Mouse (Mus musculus): ENCODE data around the gene Clint1. TPM values are rescaled to one million over a fixed set of nuclear protein-coding genes. Genes with fewer than 3 reads are reported as not detected.
A peak's percentile ranks its signal among the peaks of the same experiment; 100 is the strongest.

Gene Clint1
- polyA plus RNA-seq, 1 experiment = 2.0 TPM

DNA sequence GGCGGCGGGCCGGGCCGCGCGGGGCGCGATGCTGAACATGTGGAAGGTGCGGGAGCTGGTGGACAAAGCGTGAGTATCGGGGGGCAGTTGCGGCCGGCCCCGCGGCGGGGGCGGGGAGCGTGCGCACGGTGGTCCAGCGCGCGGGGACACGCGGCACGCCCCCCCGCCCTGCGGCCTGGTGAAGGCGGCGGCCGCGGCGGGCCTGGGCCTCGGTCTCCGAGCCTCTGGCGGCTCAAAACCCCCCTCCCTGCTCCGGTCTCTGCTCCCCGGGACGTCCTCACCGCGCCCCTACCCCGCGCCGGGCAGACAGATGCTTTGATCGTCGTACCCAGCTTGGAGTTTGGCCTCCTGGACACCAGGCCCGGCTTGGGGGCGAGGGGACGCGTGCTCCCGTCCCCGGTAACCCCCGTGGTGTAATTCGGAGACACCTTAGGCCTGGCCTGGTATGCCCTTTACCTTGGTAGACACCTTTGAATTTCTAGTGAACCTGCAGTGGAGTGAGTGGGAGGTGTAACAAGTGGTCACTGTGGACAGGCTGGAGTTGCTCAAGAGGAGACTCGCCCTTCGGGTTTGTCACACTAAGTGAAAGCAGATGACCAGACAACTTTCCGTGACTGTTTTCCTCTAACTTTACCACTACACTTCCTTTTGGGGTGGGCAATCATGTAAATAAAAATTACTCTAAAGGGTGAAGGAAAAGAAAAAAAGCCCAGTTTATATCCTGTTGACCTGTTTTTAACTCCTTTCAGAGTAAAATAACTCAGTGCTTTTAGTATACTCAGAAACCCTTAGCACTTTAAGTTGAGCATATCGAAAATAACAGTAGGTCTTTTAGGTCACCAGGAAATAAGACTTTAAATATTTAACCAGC is 508 bp downstream of the Clint1 start:
- peaks cover 41% of the 10 kb centered on the region for H3K36me3 ChIP-seq (ENCODE audit: control insufficient read depth)
- H3K4me3 ChIP-seq (replicated peaks) = peak overlapping the region; percentile 73
- TF ChIP-seq TAL1 (IDR thresholded peaks at IDR 0.05; ENCODE audit: low read length) (no peak), GATA1 (IDR thresholded peaks at IDR 0.05; ENCODE audit: low read length) (no peak)
- peaks cover 65% of the 10 kb centered on the region for H3K4me1 ChIP-seq (ENCODE audit: control insufficient read depth)
- no peaks in the 10 kb centered on the region for H3K27me3 ChIP-seq (ENCODE audit: control insufficient read depth)
- H3K9me3 ChIP-seq (ENCODE audit: control insufficient read depth, low read length) = no peaks in the 10 kb centered on the region

DNA sequence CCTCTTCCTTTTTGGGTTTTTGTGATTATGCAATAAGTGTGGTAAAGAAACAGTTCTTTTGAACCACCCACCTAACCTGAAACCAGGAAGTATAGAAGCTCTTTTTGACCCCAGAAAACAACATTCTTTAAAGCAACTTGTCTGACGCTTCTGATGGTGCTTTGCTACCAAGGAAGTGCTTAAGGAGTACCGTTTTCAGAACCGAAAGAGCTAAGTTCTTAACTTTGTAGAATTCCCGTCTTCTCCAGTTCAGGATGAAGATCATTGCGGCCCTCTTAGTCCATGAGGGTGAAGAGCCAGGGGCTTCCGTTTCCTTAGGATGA is 1.1 kb downstream of the Clint1 start:
- no peaks in the 10 kb centered on the region for H3K9me3 ChIP-seq (ENCODE audit: control insufficient read depth, low read length)
- TF ChIP-seq TAL1 (IDR thresholded peaks at IDR 0.05; ENCODE audit: low read length) (no peak), GATA1 (IDR thresholded peaks at IDR 0.05; ENCODE audit: low read length) (no peak)
- H3K4me1 ChIP-seq (ENCODE audit: control insufficient read depth) = peaks cover 68% of the 10 kb centered on the region
- H3K27me3 ChIP-seq (ENCODE audit: control insufficient read depth) = no peaks in the 10 kb centered on the region
- peaks cover 47% of the 10 kb centered on the region for H3K36me3 ChIP-seq (ENCODE audit: control insufficient read depth)
- peak overlapping the region; percentile 73 for H3K4me3 ChIP-seq (replicated peaks)

DNA sequence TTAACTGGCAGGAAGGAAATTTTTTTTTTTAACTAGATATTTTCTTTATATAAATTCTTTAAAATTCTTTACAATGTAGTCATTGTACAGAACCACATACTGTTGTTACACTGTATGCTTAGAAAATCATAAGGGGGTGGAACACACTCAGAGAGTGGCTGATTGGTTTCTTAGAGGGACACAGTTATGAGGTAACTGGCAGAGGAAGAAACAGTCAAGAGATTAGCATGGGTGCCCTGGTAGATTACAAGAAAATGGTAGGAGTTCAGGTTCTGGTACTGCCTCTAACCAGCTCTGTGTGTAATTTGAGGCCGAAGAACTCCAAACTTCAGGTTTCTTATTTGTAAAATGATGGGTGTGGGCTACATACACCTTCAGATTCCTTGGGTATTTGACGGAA is 2.1 kb downstream of the Clint1 start:
- Histone ChIP-seq H3K4me3 (replicated peaks) (peak overlapping the region; percentile 73), H3K9me3 (ENCODE audit: control insufficient read depth, low read length) (no peaks in the 10 kb centered on the region), H3K27me3 (ENCODE audit: control insufficient read depth) (no peaks in the 10 kb centered on the region), H3K4me1 (ENCODE audit: control insufficient read depth) (peaks cover 78% of the 10 kb centered on the region), H3K36me3 (ENCODE audit: control insufficient read depth) (peaks cover 56% of the 10 kb centered on the region)
- TF ChIP-seq GATA1 (IDR thresholded peaks at IDR 0.05; ENCODE audit: low read length) = no peak
- no peak for TF ChIP-seq TAL1 (IDR thresholded peaks at IDR 0.05; ENCODE audit: low read length)

DNA sequence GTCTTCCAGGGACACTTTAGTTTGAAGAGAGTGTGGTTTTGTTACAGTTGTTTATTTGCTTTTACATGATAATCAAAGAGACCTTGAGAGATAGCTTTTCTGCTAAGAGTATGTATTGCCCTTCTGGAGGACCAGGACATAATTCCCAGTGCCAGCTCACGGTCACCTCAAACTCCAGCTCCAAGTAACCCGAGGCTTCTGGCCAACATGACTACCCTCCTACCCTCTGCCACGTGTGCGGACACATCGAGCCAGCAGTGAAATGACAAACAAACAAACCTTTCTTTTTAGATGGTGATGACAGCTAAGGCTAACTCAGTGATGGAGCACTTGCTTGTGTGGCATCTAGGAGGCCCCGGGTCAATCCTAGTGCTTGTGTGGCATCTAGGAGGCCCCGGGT is 2.5 kb downstream of the Clint1 start:
- H3K36me3 ChIP-seq (ENCODE audit: control insufficient read depth) = peaks cover 59% of the 10 kb centered on the region
- H3K4me1 ChIP-seq (ENCODE audit: control insufficient read depth) = peaks cover 80% of the 10 kb centered on the region
- no peak for TF ChIP-seq TAL1 (IDR thresholded peaks at IDR 0.05; ENCODE audit: low read length)
- no peak for TF ChIP-seq GATA1 (IDR thresholded peaks at IDR 0.05; ENCODE audit: low read length)
- H3K9me3 ChIP-seq (ENCODE audit: control insufficient read depth, low read length) = no peaks in the 10 kb centered on the region
- H3K27me3 ChIP-seq (ENCODE audit: control insufficient read depth) = no peaks in the 10 kb centered on the region
- H3K4me3 ChIP-seq (replicated peaks) = peak overlapping the region; percentile 73

DNA sequence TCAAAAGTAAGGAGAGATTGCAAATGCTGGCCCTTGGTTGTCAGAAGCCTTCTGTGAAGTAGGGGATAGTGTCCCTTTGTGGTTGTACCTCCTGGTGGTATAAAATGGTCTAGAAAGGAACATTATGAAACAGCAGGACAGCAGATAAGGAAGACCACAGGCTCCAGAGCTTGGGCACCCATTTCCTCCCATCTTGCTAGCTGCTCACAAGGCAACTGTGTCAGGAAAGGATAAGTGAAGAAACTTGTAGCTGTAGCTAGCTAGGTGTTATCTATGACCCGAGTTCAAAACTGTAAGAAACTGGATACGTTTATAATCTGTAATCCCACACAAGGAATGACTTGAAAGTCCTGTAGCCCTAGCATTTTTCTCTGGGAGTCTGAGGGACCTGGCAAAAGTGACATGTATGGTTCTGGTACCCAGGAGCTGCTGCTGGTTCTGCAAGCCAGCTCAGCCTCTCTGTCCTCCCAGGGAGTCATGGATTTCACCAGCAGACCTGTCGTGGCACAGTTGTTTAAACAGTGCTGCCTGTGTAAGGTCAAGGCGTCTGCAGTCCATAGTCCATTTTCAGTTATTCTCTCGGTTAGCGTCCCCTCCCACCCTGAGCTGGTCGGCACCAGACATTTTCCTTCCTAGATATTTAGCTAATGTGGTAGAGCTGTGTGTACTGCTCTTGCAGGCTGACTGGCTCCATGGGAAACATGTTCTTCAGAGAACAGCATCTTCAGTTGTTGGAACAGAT is 3.7 kb downstream of the Clint1 start:
- TF ChIP-seq GATA1 (IDR thresholded peaks at IDR 0.05; ENCODE audit: low read length) (no peak), TAL1 (IDR thresholded peaks at IDR 0.05; ENCODE audit: low read length) (no peak)
- peaks cover 82% of the 10 kb centered on the region for H3K4me1 ChIP-seq (ENCODE audit: control insufficient read depth)
- H3K36me3 ChIP-seq (ENCODE audit: control insufficient read depth) = peaks cover 71% of the 10 kb centered on the region
- no peaks in the 10 kb centered on the region for H3K9me3 ChIP-seq (ENCODE audit: control insufficient read depth, low read length)
- H3K4me3 ChIP-seq (replicated peaks) = peak overlapping the region; percentile 59
- no peaks in the 10 kb centered on the region for H3K27me3 ChIP-seq (ENCODE audit: control insufficient read depth)

DNA sequence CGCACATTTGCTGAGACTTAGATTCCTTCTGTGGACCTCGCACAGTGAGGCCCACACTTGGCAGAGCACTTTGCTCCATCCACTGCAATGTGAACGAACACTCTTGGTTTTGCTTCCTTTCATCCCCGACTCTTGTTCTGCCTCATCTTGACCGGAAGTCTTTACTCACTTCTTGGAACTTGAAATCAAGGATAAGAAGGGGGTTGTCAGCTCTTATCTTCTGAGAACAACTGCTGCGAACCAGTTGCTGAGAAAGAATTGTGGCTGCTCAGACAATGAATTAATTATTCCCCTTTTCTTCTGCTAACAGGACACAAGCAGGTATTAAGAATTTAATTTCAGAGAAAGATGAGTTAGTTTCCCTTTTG is 4.3 kb downstream of the Clint1 start:
- Histone ChIP-seq H3K27me3 (ENCODE audit: control insufficient read depth) (no peaks in the 10 kb centered on the region), H3K4me3 (replicated peaks) (peak overlapping the region; percentile 59), H3K36me3 (ENCODE audit: control insufficient read depth) (peaks cover 77% of the 10 kb centered on the region), H3K4me1 (ENCODE audit: control insufficient read depth) (peaks cover 86% of the 10 kb centered on the region), H3K9me3 (ENCODE audit: control insufficient read depth, low read length) (no peaks in the 10 kb centered on the region)
- TF ChIP-seq TAL1 (IDR thresholded peaks at IDR 0.05; ENCODE audit: low read length) (0 out of 3 replicates have a peak, but pooled peaks have one; percentile 21), GATA1 (IDR thresholded peaks at IDR 0.05; ENCODE audit: low read length) (no peak)

DNA sequence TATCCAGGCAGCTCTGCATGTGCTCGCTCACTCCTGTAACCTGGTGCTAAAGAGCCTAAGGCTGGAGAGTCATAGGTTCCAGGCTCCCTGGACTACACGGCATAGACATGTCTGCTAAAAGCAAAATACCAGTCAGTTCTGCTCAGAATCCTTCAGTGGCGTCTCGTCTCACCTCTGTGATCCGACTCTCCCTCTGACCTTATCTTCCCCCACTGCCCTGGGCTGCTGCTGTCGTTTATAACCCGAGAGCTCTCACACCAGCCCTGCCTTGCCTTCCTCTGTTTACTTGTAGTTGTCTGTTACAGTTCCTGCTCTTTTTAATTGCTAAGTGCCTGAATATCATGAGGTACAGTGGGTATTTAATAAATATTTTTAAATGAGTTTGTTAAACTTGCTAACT is 9.5 kb downstream of the Clint1 start:
- H3K9me3 ChIP-seq (ENCODE audit: control insufficient read depth, low read length) = no peaks in the 10 kb centered on the region
- no peaks in the 10 kb centered on the region for H3K27me3 ChIP-seq (ENCODE audit: control insufficient read depth)
- no peak overlapping the region for H3K4me3 ChIP-seq (replicated peaks)
- H3K36me3 ChIP-seq (ENCODE audit: control insufficient read depth) = peaks cover 81% of the 10 kb centered on the region
- peaks cover 74% of the 10 kb centered on the region for H3K4me1 ChIP-seq (ENCODE audit: control insufficient read depth)
- TF ChIP-seq GATA1 (IDR thresholded peaks at IDR 0.05; ENCODE audit: low read length) = no peak
- no peak for TF ChIP-seq TAL1 (IDR thresholded peaks at IDR 0.05; ENCODE audit: low read length)

DNA sequence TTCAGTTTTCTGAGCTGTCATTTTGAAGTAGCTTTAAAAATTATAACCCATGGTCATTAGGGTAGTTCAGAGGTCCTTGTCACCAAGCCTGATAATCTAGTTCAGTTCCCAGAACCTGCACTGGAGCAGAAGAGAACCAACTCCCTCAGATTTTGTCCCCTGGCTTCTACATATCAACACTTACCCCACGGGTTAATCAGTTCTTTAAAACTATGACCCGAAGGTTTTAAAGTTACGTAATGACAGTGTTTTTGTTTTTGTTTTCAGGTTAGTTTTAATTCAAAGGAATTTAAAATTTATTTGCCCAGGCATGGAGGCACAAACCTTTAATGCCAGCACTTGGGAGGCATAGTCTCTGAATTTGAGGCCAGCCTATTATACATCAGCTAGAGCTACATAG is 12.6 kb downstream of the Clint1 start:
- Histone ChIP-seq H3K4me1 (ENCODE audit: control insufficient read depth) (peaks cover 61% of the 10 kb centered on the region), H3K4me3 (replicated peaks) (no peak overlapping the region), H3K9me3 (ENCODE audit: control insufficient read depth, low read length) (no peaks in the 10 kb centered on the region), H3K27me3 (ENCODE audit: control insufficient read depth) (no peaks in the 10 kb centered on the region), H3K36me3 (ENCODE audit: control insufficient read depth) (peaks cover 74% of the 10 kb centered on the region)
- no peak for TF ChIP-seq GATA1 (IDR thresholded peaks at IDR 0.05; ENCODE audit: low read length)
- no peak for TF ChIP-seq TAL1 (IDR thresholded peaks at IDR 0.05; ENCODE audit: low read length)

DNA sequence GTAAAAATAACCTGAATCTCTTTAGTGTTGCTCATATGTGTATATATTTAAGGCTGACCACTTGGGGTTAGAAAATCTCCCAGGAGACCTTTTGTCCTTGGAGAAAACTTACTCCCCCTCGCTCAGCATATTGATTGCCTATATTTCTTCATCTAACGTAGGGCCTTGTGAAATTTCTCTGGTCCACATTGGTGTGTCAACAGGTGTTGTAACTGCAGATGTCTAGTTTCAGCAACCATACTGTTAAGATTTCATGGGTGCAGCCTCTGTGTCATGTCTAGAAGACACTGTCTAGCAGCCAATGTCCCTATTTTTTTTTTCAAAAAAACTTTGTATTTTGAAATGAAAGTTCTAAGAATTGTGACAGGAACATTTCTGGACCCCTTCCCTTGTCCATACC is 14.0 kb downstream of the Clint1 start:
- Histone ChIP-seq H3K4me1 (ENCODE audit: control insufficient read depth) (peaks cover 56% of the 10 kb centered on the region), H3K36me3 (ENCODE audit: control insufficient read depth) (peaks cover 72% of the 10 kb centered on the region), H3K4me3 (replicated peaks) (no peak overlapping the region), H3K9me3 (ENCODE audit: control insufficient read depth, low read length) (no peaks in the 10 kb centered on the region), H3K27me3 (ENCODE audit: control insufficient read depth) (no peaks in the 10 kb centered on the region)
- TF ChIP-seq TAL1 (IDR thresholded peaks at IDR 0.05; ENCODE audit: low read length) (no peak), GATA1 (IDR thresholded peaks at IDR 0.05; ENCODE audit: low read length) (no peak)

Measured in erythroblast, embryonic 14.5 days (primary cell).